Mouse (Mus musculus): ENCODE results near the gene Nim1k. TPM values are rescaled to one million over a fixed set of nuclear protein-coding genes. Genes with fewer than 3 reads are reported as not detected.
"Not testable (repeated sequence)": the region's sequence is repeated elsewhere in the genome, so short reads cannot be mapped to it uniquely, and the experiment has no call there.

Gene Nim1k
- polyA plus RNA-seq, 2 experiments from 2014 or later = 0.62 to 1.1 TPM

- no peak for ATAC-seq
Measured at GRCm38 (mm10) chr13:119727608-119728387, 27.9 kb downstream of the Nim1k start.

GRCm38 (mm10) chr13:119724541-119724940 lies 31.1 kb downstream of the Nim1k start:
- ATAC-seq = no peak

GRCm38 (mm10) chr13:119723368-119723767 lies 32.3 kb downstream of the Nim1k start:
- no peak for ATAC-seq

GRCm38 (mm10) chr13:119722447-119722846 lies 33.2 kb downstream of the Nim1k start:
- no peak for ATAC-seq

- no peak for ATAC-seq
Measured at GRCm38 (mm10) chr13:119716105-119716504, 39.6 kb downstream of the Nim1k start.

- ATAC-seq = no peak
Measured at GRCm38 (mm10) chr13:119713821-119714220, 41.9 kb downstream of the Nim1k start.

- ATAC-seq = no peak
Measured at GRCm38 (mm10) chr13:119713107-119713787, 42.4 kb downstream of the Nim1k start.

GRCm38 (mm10) chr13:119712463-119712862 lies 43.2 kb downstream of the Nim1k start:
- ATAC-seq = no peak

GRCm38 (mm10) chr13:119710268-119710610 lies 45.4 kb downstream of the Nim1k start:
- ATAC-seq = no peak

- no peak for ATAC-seq
Measured at GRCm38 (mm10) chr13:119709388-119710267, 46.1 kb downstream of the Nim1k start.

- no peak for ATAC-seq
Measured at GRCm38 (mm10) chr13:119708941-119709340, 46.7 kb downstream of the Nim1k start.

- no peak for ATAC-seq
Measured at GRCm38 (mm10) chr13:119707906-119708305, 47.8 kb downstream of the Nim1k start.

GRCm38 (mm10) chr13:119706953-119707352 lies 48.7 kb downstream of the Nim1k start:
- no peak for ATAC-seq

GRCm38 (mm10) chr13:119706278-119706880 lies 49.3 kb downstream of the Nim1k start:
- peak; percentile 58 for ATAC-seq

- ATAC-seq = no peak
Measured at GRCm38 (mm10) chr13:119704280-119704679, 51.4 kb downstream of the Nim1k start.

- ATAC-seq = no peak
Measured at GRCm38 (mm10) chr13:119698436-119698835, 57.2 kb downstream of the Nim1k start.

- ATAC-seq = no peak
Measured at GRCm38 (mm10) chr13:119696496-119696895, 59.2 kb downstream of the Nim1k start.

- no peak for ATAC-seq
Measured at GRCm38 (mm10) chr13:119695676-119696075, 60.0 kb downstream of the Nim1k start.

- ATAC-seq = not testable (repeated sequence)
Measured at GRCm38 (mm10) chr13:119691958-119692357, 63.7 kb downstream of the Nim1k start.

- peak; percentile 9 for ATAC-seq
Measured at GRCm38 (mm10) chr13:119690876-119691620, 64.6 kb downstream of the Nim1k start.

GRCm38 (mm10) chr13:119690039-119690728 lies 65.5 kb downstream of the Nim1k start, which contains the start of gene Hmgcs1:
Hmgcs1 (plus strand) TSS chr13:119690379.
- peak; percentile 93 for ATAC-seq
